Mouse (Mus musculus) kidney, adult 2 months (tissue): ENCODE data around the gene Naa10. TPM values are rescaled to one million over a fixed set of nuclear protein-coding genes. Genes with fewer than 3 reads are reported as not detected.

Experiments
- DNase-seq: peaks from one replicate; pipeline ENCODE4 v3.0.0; 2021
- H3K27ac ChIP-seq: fragments of 200-500 bp; 2 replicates; pipeline ENCODE4 v1.5.1; 2012; ENCODE audit warnings: low read depth, low read length, control low read depth, inconsistent platforms; ENCODE audit not compliant: insufficient read depth
- H3K27me3 ChIP-seq: fragments of 200-500 bp; replicated peaks from 2 replicates; pipeline ENCODE4 v1.6.1; 2012; ENCODE audit warnings: mild to moderate bottlenecking, moderate library complexity, low read length, inconsistent platforms; ENCODE audit not compliant: control insufficient read depth, insufficient read depth
- H3K36me3 ChIP-seq: fragments of 200-500 bp; 2 replicates; pipeline ENCODE4 v1.6.1; 2012; ENCODE audit warnings: mild to moderate bottlenecking, moderate library complexity, low read length, inconsistent platforms; ENCODE audit not compliant: control insufficient read depth, insufficient read depth
- H3K4me1 ChIP-seq: fragments of 200-500 bp; 2 replicates; pipeline ENCODE4 v1.6.1; 2011; ENCODE audit warnings: low read length; ENCODE audit not compliant: control insufficient read depth, insufficient read depth
- H3K4me3 ChIP-seq: fragments of 200-500 bp; 2 replicates; pipeline ENCODE4 v1.5.1; 2011; ENCODE audit warnings: mild to moderate bottlenecking, low read depth, low read length, control low read depth; ENCODE audit not compliant: insufficient read depth
- CTCF ChIP-seq: fragments of 200-500 bp; conservative IDR thresholded peaks from 2 replicates; pipeline ENCODE4 v1.5.1; 2011; ENCODE audit warnings: low read depth, mild to moderate bottlenecking, control low read depth, low read length, moderate library complexity, mixed read lengths; ENCODE audit not compliant: insufficient read depth, insufficient read length
- POLR2A ChIP-seq: fragments of 200-500 bp; IDR thresholded peaks from one replicate; pipeline ENCODE4 v1.6.1; 2011; ENCODE audit warnings: low read depth, low read length, control low read depth
- WGBS: fragments of 180-500 bp; shearing (Covaris S2); methylation state at CpG from one replicate; pipeline ENCODE4 v1.1.7; 2018; 5-methylcytosine and 5-hydroxymethylcytosine counted together
- polyA plus RNA-seq: library from polyadenylated mRNA; depleted of rRNA; stranded (reverse); fragments of >200 nt; gene quantifications from 2 replicates; pipeline ENCODE4 v1.2.3, GENCODE M21; 2012

The Naa10 gene
- polyA plus RNA-seq, 1 experiment: 69.7 TPM

GRCm38 (mm10) chrX:73916945-73917344 is 4.8 kb downstream of the Naa10 start:
- H3K36me3 ChIP-seq: no peaks in the 10 kb centered on the region
- TF ChIP-seq POLR2A (no peak), CTCF (no peak)
- no peak overlapping the region for H3K4me3 ChIP-seq
- no peak for DNase-seq
- WGBS: 84% methylated on average over 8 of the region's 8 CpGs
- H3K4me1 ChIP-seq: peaks cover 5% of the 10 kb centered on the region; the same call in 1 of the 2 replicates
- H3K27ac ChIP-seq: no peak overlapping the region
- no peaks in the 10 kb centered on the region for H3K27me3 ChIP-seq

- WGBS: 9% methylated on average over 31 of the region's 31 CpGs
- H3K4me3 ChIP-seq: peak overlapping the region; percentile 36
- H3K36me3 ChIP-seq: no peaks in the 10 kb centered on the region
- DNase-seq: peak; percentile 98
- peak overlapping the region; percentile 82 for H3K27ac ChIP-seq
- no peaks in the 10 kb centered on the region for H3K27me3 ChIP-seq
- H3K4me1 ChIP-seq: peaks cover 5% of the 10 kb centered on the region; the same call in 1 of the 2 replicates
- TF ChIP-seq POLR2A (no peak), CTCF (peak; percentile 41)
Observed at GRCm38 (mm10) chrX:73914827-73915703, 6.7 kb downstream of the Naa10 start.

GRCm38 (mm10) chrX:73911588-73911987 is 10.2 kb downstream of the Naa10 start:
- no peak for DNase-seq
- H3K4me1 ChIP-seq: peaks cover 7% of the 10 kb centered on the region; the same call in 1 of the 2 replicates
- no peaks in the 10 kb centered on the region for H3K27me3 ChIP-seq
- H3K27ac ChIP-seq: peak overlapping the region; percentile 64
- H3K36me3 ChIP-seq: no peaks in the 10 kb centered on the region
- H3K4me3 ChIP-seq: no peak overlapping the region
- TF ChIP-seq POLR2A: no peak
- TF ChIP-seq CTCF: no peak
- 82% methylated on average over 2 of the region's 2 CpGs for WGBS

- peak overlapping the region; percentile 64 for H3K27ac ChIP-seq
- no peaks in the 10 kb centered on the region for H3K27me3 ChIP-seq
Observed at GRCm38 (mm10) chrX:73911156-73911555, 10.6 kb downstream of the Naa10 start.

GRCm38 (mm10) chrX:73910451-73910850 is 11.3 kb downstream of the Naa10 start:
- TF ChIP-seq POLR2A (no peak), CTCF (no peak)
- Histone ChIP-seq H3K4me1 (peaks cover 6% of the 10 kb centered on the region; the same call in 1 of the 2 replicates), H3K27ac (peak overlapping the region; percentile 60), H3K4me3 (no peak overlapping the region), H3K27me3 (no peaks in the 10 kb centered on the region), H3K36me3 (no peaks in the 10 kb centered on the region)
- no peak for DNase-seq

More at GRCm38 (mm10) chrX:73911156-73911555, 10.6 kb downstream of the Naa10 start:
- Histone ChIP-seq H3K36me3 (no peaks in the 10 kb centered on the region), H3K4me3 (peak overlapping the region; percentile 32; the same call in 1 of the 2 replicates), H3K4me1 (peaks cover 7% of the 10 kb centered on the region; the same call in 1 of the 2 replicates)
- no peak for DNase-seq
- TF ChIP-seq POLR2A (no peak), CTCF (no peak)
- 6% methylated on average over 23 of the region's 26 CpGs for WGBS

- H3K4me3 ChIP-seq: no peak overlapping the region
- DNase-seq: no peak
- 33% methylated on average over 1 of the region's 1 CpGs for WGBS
- peaks cover 5% of the 10 kb centered on the region; the same call in 1 of the 2 replicates for H3K4me1 ChIP-seq
- H3K27ac ChIP-seq: peak overlapping the region; percentile 20; the same call in 1 of the 2 replicates
- H3K36me3 ChIP-seq: no peaks in the 10 kb centered on the region
- TF ChIP-seq POLR2A (no peak), CTCF (no peak)
- H3K27me3 ChIP-seq: no peaks in the 10 kb centered on the region
Observed at GRCm38 (mm10) chrX:73910049-73910448, 11.7 kb downstream of the Naa10 start.

- TF ChIP-seq CTCF: no peak
- no peak for TF ChIP-seq POLR2A
- WGBS: 64% methylated on average over 3 of the region's 3 CpGs
- DNase-seq: no peak
- no peaks in the 10 kb centered on the region for H3K36me3 ChIP-seq
- no peak overlapping the region for H3K27ac ChIP-seq
- no peak overlapping the region for H3K4me3 ChIP-seq
- no peaks in the 10 kb centered on the region for H3K4me1 ChIP-seq
- H3K27me3 ChIP-seq: no peaks in the 10 kb centered on the region
Observed at GRCm38 (mm10) chrX:73897959-73898358, 23.8 kb downstream of the Naa10 start.
